Mouse (Mus musculus) hindbrain, embryonic 11.5 days (tissue): ENCODE data around the gene Rprd1b. TPM values are rescaled to one million over a fixed set of nuclear protein-coding genes. Genes with fewer than 3 reads are reported as not detected.

ENCODE experiments used
- ATAC-seq: fragments of 200-750 bp; cut with Nextera tagmentation; 2 replicates; pipeline ENCODE4 v1.8.0; 2017; ENCODE audit warnings: mild to moderate bottlenecking, moderate TSS enrichment, moderate library complexity; ENCODE audit not compliant: low FRiP score
- DNase-seq: peaks from one replicate; pipeline ENCODE4 v3.0.0-alpha.2; 2015; ENCODE audit warnings: low spot score
- H3K27ac ChIP-seq: fragments of 300-500 bp; sonication (generic); 2 replicates; pipeline ENCODE4 v1.5.1; 2014; ENCODE audit warnings: mild to moderate bottlenecking, low read depth, low read length
- H3K27me3 ChIP-seq: fragments of 300-500 bp; sonication (generic); 2 replicates; pipeline ENCODE4 v1.6.1; 2014; ENCODE audit warnings: mild to moderate bottlenecking, low read length, moderate library complexity, mixed read lengths; ENCODE audit not compliant: control insufficient read depth, insufficient read depth
- H3K36me3 ChIP-seq: fragments of 300-500 bp; sonication (generic); 2 replicates; pipeline ENCODE4 v1.6.1; 2014; ENCODE audit warnings: mild to moderate bottlenecking, low read length, moderate library complexity, mixed read lengths; ENCODE audit not compliant: control insufficient read depth, insufficient read depth
- H3K4me1 ChIP-seq: fragments of 300-500 bp; sonication (generic); replicated peaks from 2 replicates; pipeline ENCODE4 v1.6.1; 2014; ENCODE audit warnings: low read length, mixed read lengths; ENCODE audit not compliant: control insufficient read depth, insufficient read depth
- H3K4me2 ChIP-seq: fragments of 300-500 bp; sonication (generic); replicated peaks from 2 replicates; pipeline ENCODE4 v1.6.1; 2014; ENCODE audit warnings: mild to moderate bottlenecking, low read depth, low read length
- H3K4me3 ChIP-seq: fragments of 300-500 bp; sonication (generic); 2 replicates; pipeline ENCODE4 v1.5.1; 2014; ENCODE audit warnings: low read depth, low read length
- H3K9ac ChIP-seq: fragments of 300-500 bp; sonication (generic); 2 replicates; pipeline ENCODE4 v1.6.1; 2014; ENCODE audit warnings: low read depth, low read length
- H3K9me3 ChIP-seq: fragments of 300-500 bp; sonication (generic); 2 replicates; pipeline ENCODE4 v1.6.1; 2016; ENCODE audit warnings: low read length; ENCODE audit not compliant: control insufficient read depth
- WGBS: fragments of 180-500 bp; shearing (Covaris S2); extraction: QIAGEN DNeasy Blood & Tissue Kit; methylation state at CpG from one replicate; pipeline ENCODE4 v1.1.7; 2014; 5-methylcytosine and 5-hydroxymethylcytosine counted together
- polyA plus RNA-seq: library from polyadenylated mRNA; unstranded; fragments of >200 nt; fragmentation: Nextera tagmentation; extraction: Ambion mirVana; gene quantifications from 2 replicates; pipeline ENCODE4 v1.2.1, GENCODE M21; 2014

The Rprd1b gene
- polyA plus RNA-seq, 1 experiment from 2014 or later, result 67.4 TPM

DNA sequence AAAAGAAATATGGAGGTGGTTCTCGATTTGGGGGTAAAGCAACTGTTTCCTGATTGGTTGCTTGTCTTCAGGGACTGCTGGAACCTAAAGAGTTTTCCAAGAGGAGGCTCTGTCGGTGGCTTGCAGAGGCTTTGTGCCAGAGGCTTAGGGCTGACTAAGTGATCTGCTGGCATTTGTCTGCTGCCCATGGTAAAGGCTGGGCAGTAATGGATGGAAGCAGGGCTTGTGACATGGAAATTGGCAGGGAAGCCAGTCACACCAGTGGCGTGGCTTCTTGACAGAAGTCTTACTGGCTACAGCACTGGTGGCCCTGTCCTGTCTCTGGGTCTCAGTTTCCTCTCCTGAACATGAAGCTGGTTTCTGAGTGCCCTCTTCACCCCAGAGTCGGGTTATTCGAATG lies 68.8 kb downstream of the Rprd1b start:
- WGBS, result 84% methylated on average over 5 of the region's 5 CpGs
- Histone ChIP-seq H3K4me2 (no peak overlapping the region), H3K27ac (no peak overlapping the region)

DNA sequence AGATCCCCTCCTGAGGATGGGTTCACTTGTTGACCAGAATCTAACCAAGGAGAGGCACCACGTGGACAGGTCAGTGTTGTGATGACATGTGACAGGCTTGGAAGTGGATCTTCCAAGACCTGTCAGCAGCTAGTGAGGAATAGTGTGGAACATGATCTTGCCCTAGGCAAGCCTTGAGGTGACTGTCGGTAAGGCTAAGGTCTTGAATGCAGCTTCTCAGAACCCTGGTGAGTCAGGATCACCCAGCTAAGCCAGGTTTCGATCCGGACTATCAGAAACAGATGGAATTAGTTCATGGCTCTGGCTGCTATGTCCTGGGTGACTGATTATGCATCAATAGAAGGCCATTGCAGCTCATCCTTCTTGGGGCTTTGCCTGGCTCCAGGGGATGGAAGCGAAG lies 70.4 kb downstream of the Rprd1b start:
- 81% methylated on average over 5 of the region's 5 CpGs for WGBS
- no peak overlapping the region for H3K9ac ChIP-seq
- H3K36me3 ChIP-seq, result no peaks in the 10 kb centered on the region
- H3K27me3 ChIP-seq, result no peaks in the 10 kb centered on the region
- no peak overlapping the region for H3K4me2 ChIP-seq
- DNase-seq (no peak), ATAC-seq (no peak)
- no peak overlapping the region for H3K27ac ChIP-seq
- H3K9me3 ChIP-seq, result no peaks in the 10 kb centered on the region
- no peaks in the 10 kb centered on the region for H3K4me1 ChIP-seq
- H3K4me3 ChIP-seq, result no peak overlapping the region

More for the DNA sequence above, 68.8 kb downstream of the Rprd1b start:
- Histone ChIP-seq H3K4me1 (no peaks in the 10 kb centered on the region), H3K4me3 (no peak overlapping the region), H3K9me3 (no peaks in the 10 kb centered on the region), H3K27me3 (no peaks in the 10 kb centered on the region), H3K36me3 (no peaks in the 10 kb centered on the region), H3K9ac (no peak overlapping the region)
- DNase-seq (no peak), ATAC-seq (no peak)

DNA sequence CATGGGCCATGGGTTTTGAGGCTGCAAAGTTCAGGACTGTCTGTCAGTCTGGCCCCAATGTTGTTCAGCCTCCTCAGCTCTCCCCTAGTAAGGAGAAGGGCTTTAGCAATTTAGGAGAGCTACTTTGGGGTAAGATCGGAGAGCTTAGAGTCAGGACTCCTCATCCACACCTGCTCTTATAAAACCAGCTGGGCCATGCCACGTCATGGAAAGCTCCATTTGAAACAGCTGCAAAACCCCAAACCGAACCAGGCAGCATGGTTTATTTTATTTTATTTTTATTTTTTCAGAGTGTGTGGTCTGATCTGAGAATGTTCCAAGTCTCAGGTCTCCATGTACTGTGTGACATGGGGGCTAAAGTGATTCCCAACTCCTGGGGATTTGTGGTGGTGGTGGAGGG lies 71.2 kb downstream of the Rprd1b start:
- no peaks in the 10 kb centered on the region for H3K27me3 ChIP-seq
- no peak overlapping the region for H3K4me2 ChIP-seq
- DNase-seq (no peak), ATAC-seq (no peak)
- WGBS, result 89% methylated on average over 3 of the region's 3 CpGs
- H3K4me3 ChIP-seq, result no peak overlapping the region
- H3K27ac ChIP-seq, result no peak overlapping the region
- H3K9ac ChIP-seq, result no peak overlapping the region
- H3K9me3 ChIP-seq, result no peaks in the 10 kb centered on the region
- H3K36me3 ChIP-seq, result no peaks in the 10 kb centered on the region
- no peaks in the 10 kb centered on the region for H3K4me1 ChIP-seq

DNA sequence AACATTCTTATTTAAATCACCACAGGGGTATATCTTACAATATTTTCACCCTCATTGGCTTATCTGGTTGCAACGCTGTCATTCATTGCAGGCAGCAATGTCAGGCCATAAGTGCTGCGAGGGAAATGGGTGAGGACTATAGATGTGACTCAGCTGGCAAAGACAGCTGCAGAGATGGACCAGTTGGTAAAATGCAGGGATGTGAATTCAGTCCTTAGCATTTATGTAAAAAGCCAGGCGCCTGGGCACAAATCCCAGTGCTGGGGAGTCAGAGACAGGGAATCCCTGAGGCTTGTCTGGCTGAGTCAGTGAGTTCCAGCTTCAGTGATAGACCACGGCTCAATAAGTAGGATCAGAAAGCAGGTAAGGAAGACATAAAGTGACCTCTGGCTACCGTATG lies 73.5 kb downstream of the Rprd1b start:
- ATAC-seq, result no peak
- WGBS, result 85% methylated on average over 5 of the region's 5 CpGs
- no peak for DNase-seq
- no peaks in the 10 kb centered on the region for H3K36me3 ChIP-seq
- no peak overlapping the region for H3K9ac ChIP-seq
- no peak overlapping the region for H3K4me2 ChIP-seq
- H3K27ac ChIP-seq, result no peak overlapping the region
- H3K27me3 ChIP-seq, result no peaks in the 10 kb centered on the region
- no peaks in the 10 kb centered on the region for H3K9me3 ChIP-seq
- no peaks in the 10 kb centered on the region for H3K4me1 ChIP-seq
- no peak overlapping the region for H3K4me3 ChIP-seq

DNA sequence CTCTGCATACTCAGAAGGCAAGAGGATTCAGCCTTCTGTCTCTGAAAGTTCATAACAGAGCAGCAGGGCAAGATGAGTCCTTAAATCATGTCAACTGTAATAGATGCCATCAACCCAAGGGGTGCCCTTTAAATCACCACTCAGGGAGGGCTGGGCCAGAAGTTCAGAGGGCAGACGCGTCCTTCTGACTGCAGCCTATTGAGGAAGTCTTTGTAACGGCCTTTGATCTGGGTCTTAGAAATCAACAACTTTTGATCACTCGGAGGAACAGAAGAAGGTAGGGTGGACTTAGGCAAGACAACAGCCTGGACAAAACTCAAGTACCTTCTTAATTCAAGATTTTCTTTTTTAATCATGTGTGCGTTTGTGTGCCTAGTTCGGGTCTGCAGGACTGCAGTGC lies 76.7 kb downstream of the Rprd1b start:
- no peaks in the 10 kb centered on the region for H3K36me3 ChIP-seq
- no peak overlapping the region for H3K27ac ChIP-seq
- no peaks in the 10 kb centered on the region for H3K4me1 ChIP-seq
- DNase-seq, result no peak
- H3K4me3 ChIP-seq, result no peak overlapping the region
- WGBS, result 86% methylated on average over 6 of the region's 6 CpGs
- H3K9ac ChIP-seq, result no peak overlapping the region
- no peaks in the 10 kb centered on the region for H3K27me3 ChIP-seq
- H3K4me2 ChIP-seq, result no peak overlapping the region
- H3K9me3 ChIP-seq, result no peaks in the 10 kb centered on the region
- no peak for ATAC-seq

DNA sequence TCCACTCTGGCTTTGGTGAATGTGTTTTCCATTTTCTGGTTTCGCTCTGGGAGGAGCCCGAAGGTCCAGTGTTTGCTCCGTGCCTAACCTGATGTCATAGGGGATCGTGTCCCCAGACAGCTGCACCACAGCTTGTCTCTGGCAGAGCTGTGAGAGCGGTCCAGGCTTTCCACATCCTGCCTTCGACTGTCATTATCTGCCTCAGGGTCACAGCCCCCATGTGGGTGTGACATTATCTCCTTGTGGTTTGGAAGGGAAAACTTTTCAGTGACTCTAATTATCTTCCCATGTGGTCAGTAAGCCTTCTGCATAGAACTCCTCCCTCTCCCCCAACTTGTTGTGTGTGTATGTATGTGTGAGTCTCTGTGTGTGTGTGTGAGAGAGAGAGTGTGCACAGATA lies 77.3 kb downstream of the Rprd1b start:
- Histone ChIP-seq H3K4me2 (no peak overlapping the region), H3K36me3 (no peaks in the 10 kb centered on the region), H3K27ac (no peak overlapping the region), H3K4me3 (no peak overlapping the region), H3K9me3 (no peaks in the 10 kb centered on the region), H3K27me3 (no peaks in the 10 kb centered on the region), H3K4me1 (no peaks in the 10 kb centered on the region), H3K9ac (no peak overlapping the region)
- DNase-seq (no peak), ATAC-seq (no peak)
- 87% methylated on average over 6 of the region's 6 CpGs for WGBS

DNA sequence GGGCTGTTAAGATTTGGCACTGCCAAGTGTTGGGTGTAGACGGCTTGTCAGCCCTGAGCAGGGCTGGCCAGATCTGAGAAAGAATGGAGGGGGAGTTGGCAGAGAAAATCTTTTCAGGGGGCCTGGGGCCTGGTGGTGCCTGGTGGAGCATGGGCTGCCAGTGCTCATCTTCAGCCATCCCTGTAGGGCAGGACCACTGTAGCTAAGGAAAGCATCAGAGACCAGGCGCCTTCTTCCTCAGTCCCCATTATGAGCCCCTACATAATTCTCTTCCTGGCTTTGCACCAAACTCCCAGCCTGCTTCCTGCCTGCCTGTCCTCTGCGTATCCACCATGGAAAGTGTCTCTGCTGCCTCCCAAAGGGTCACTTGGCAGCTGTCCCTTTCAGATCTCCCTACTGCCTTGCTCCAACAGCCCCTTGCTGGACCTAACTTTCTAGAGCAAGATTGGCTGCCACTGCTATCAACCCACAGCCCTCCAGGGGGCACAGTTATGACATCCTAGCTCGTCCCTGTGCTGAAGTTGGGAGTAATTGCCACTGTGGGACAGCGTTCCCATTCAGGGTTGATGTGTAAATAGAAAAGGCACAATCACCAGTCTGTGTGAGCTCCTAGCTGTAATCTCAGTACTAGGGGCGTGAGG lies 78.8 kb downstream of the Rprd1b start:
- DNase-seq (peak; percentile 68), ATAC-seq (no peak)

DNA sequence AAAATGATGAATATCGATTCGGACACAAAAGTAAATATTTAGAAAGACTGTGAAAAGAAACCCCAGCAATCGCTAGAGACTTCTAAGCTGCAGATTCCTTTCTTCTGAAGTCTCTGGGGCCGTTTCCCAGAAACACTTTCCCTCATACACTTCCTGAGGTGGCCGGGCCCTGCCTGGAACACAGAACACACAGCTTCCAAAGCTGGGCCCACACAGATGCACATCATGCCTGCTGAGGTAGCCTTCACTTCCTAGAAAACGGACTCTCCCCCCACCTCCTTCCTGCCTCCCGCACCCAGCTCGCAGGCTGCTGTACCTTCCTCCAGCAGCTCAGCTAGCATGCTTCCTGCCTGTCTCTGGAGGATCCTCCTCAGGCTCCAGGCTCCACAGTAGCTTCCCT lies 81.2 kb downstream of the Rprd1b start:
- Histone ChIP-seq H3K36me3 (no peaks in the 10 kb centered on the region), H3K4me1 (no peaks in the 10 kb centered on the region; the same call in 1 of the 2 replicates), H3K9ac (no peak overlapping the region), H3K4me2 (no peak overlapping the region), H3K9me3 (no peaks in the 10 kb centered on the region), H3K27me3 (no peaks in the 10 kb centered on the region), H3K27ac (no peak overlapping the region), H3K4me3 (no peak overlapping the region)
- ATAC-seq (no peak), DNase-seq (no peak)
- 57% methylated on average over 8 of the region's 8 CpGs for WGBS

More for the DNA sequence above, 78.8 kb downstream of the Rprd1b start:
- H3K27me3 ChIP-seq, result no peaks in the 10 kb centered on the region
- no peaks in the 10 kb centered on the region for H3K9me3 ChIP-seq
- H3K4me2 ChIP-seq, result no peak overlapping the region
- no peaks in the 10 kb centered on the region for H3K4me1 ChIP-seq
- H3K36me3 ChIP-seq, result no peaks in the 10 kb centered on the region
- H3K27ac ChIP-seq, result no peak overlapping the region
- WGBS, result 45% methylated on average over 6 of the region's 6 CpGs
- H3K4me3 ChIP-seq, result no peak overlapping the region
- no peak overlapping the region for H3K9ac ChIP-seq

DNA sequence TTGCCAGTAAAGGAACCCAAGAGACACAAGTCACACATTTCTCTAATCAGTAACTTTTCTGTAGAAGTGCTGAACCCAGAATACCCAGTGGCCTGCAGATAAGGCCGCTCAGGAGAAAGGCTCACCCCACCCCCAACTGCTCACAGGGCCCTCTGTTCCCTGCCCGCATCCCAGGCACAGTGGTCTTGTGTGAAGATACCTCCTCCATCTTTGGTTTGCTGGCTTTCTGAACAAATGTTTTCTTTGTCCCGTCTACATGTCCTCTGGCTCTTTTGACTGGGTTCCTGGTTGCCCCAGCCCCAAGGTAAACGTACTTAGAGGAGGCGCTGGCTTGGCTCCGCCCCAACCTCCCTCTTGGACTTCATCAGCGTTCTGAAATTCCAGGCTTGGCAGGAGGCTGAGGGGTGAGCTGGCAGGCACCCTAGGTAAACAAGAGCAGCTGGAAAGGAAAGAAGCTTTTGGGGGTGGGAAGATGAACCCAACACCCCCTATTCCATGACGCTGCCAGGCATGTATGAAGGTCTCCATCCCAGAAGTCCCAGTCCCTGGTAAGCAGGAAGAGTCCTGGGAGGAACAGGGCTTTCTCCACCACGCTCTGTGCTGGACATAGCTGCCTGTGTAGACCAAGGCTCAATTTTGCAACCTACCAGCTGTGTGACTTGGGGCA lies 85.4 kb downstream of the Rprd1b start:
- Histone ChIP-seq H3K9me3 (no peaks in the 10 kb centered on the region), H3K4me1 (no peaks in the 10 kb centered on the region; the same call in 1 of the 2 replicates), H3K4me2 (no peak overlapping the region), H3K27ac (no peak overlapping the region), H3K9ac (no peak overlapping the region), H3K36me3 (no peaks in the 10 kb centered on the region), H3K27me3 (no peaks in the 10 kb centered on the region), H3K4me3 (no peak overlapping the region)
- DNase-seq (peak; percentile 12), ATAC-seq (no peak)
- 31% methylated on average over 9 of the region's 9 CpGs for WGBS
